Comparison of ENCODE assay signal across 9 mouse cellular contexts in the genomic region with DNA sequence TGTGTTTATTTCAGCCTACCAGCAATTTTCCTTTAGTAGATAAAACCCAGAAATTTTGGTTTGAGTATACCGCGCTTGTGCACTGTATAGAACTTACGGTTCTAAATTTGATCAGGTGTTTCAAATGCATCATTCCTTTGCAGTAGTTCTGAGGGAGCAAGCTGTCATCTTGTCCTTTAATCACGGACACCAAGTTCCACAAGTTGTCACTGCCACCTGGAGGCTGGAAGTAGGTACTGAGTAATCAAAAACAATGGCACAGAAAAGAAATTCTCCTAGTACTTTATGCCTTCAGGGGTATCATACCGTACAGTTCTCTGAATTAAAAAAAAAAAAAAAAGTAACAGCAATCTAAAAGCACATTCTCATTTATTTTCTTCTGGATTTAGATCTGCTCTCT.
A peak's percentile ranks its signal among the peaks of the same experiment; 100 is the strongest.
DNase-seq lines count a peak whose midpoint lies in the region; ATAC-seq and TF ChIP-seq lines count a peak whose summit lies in the region.
"Had no signal": no experiment of that assay in that cellular context is flagged by ENCODE, and none has a peak within 500 bp of the region (broad histone marks: within the 10 kb centered on the region; RNA-seq: fewer than 3 reads in every experiment).

No protein-coding gene starts in this region.

- TF ChIP-seq CTCF in brain, embryonic 14.5 days (IDR thresholded peaks at IDR 0.05; ENCODE audit: borderline replicate concordance, extremely low read depth, insufficient read depth, insufficient read length) = peak; percentile 65; the same call in 1 of the 2 replicates

- H3K27me3 ChIP-seq in hindbrain, embryonic 14.5 days (ENCODE audit: control insufficient read depth, insufficient read depth, low read length) = no peaks in the 10 kb centered on the region
- H3K27me3 ChIP-seq: neural tube, embryonic 13.5 days had no signal

- 39% methylated on average over 5 of the region's 5 CpGs for WGBS in hindbrain, embryonic 14.5 days

- no peak overlapping the region for H3K4me2 ChIP-seq in hindbrain, embryonic 14.5 days (replicated peaks)
- H3K4me2 ChIP-seq: neural tube, embryonic 13.5 days had no signal

- H3K36me3 ChIP-seq in hindbrain, embryonic 14.5 days (replicated peaks; ENCODE audit: control insufficient read depth, insufficient read depth) = no peaks in the 10 kb centered on the region
- H3K36me3 ChIP-seq: neural tube, embryonic 13.5 days had no signal

- H3K4me3 ChIP-seq in hindbrain, embryonic 14.5 days (replicated peaks; ENCODE audit: low read length) = no peak overlapping the region
- H3K4me3 ChIP-seq: neural tube, embryonic 13.5 days had no signal

- ATAC-seq in hindbrain, embryonic 14.5 days (ENCODE audit: low FRiP score) = peak; percentile 69; the same call in 1 of the 2 replicates

- H3K9me3 ChIP-seq in hindbrain, embryonic 14.5 days (ENCODE audit: control insufficient read depth, low read length) = no peaks in the 10 kb centered on the region
- H3K9me3 ChIP-seq: neural tube, embryonic 13.5 days had no signal

- H3K27ac ChIP-seq in hindbrain, embryonic 14.5 days = no peak overlapping the region
- H3K27ac ChIP-seq: neural tube, embryonic 13.5 days had no signal

- H3K4me1 ChIP-seq in hindbrain, embryonic 14.5 days (replicated peaks; ENCODE audit: control insufficient read depth, insufficient read depth, low read length) = no peaks in the 10 kb centered on the region
- H3K4me1 ChIP-seq: neural tube, embryonic 13.5 days had no signal

- DNase-seq in thymus, postnatal 0 days (ENCODE audit: low spot score) = peak; percentile 8
- DNase-seq in thymus, postnatal 10 days (ENCODE audit: low spot score in 2 of 2) = no peak
- peak; percentile 78 for DNase-seq in brain, embryonic 14.5 days (ENCODE audit: low read depth)
- peak; percentile 34 for DNase-seq in fibroblast of lung, adult 2 months (ENCODE audit: low read depth)
- DNase-seq in hindbrain, embryonic 14.5 days (ENCODE audit: low spot score) = peak; percentile 74
- DNase-seq in left cerebral cortex, adult 11 months (ENCODE audit: low spot score) = peak; percentile 29
- DNase-seq in mesoderm, embryonic 11.5 days (ENCODE audit: low read depth, low spot score) = peak; percentile 51
- DNase-seq in thymus, postnatal 25 days = peak; percentile 12

- H3K9ac ChIP-seq in hindbrain, embryonic 14.5 days = no peak overlapping the region
- H3K9ac ChIP-seq: neural tube, embryonic 13.5 days had no signal

- no peak for TF ChIP-seq POLR2A in brain, embryonic 14.5 days (IDR thresholded peaks at IDR 0.05; ENCODE audit: borderline replicate concordance, extremely low read depth, insufficient read depth, insufficient read length, poor library complexity, severe bottlenecking)

Comparison
In these comparisons a context has a peak if more than half of its experiments do, and no peak if none do; other contexts are left out.
1. DNase-seq: peak in thymus, postnatal 0 days (single experiment), brain, embryonic 14.5 days (single experiment), fibroblast of lung, adult 2 months (single experiment), hindbrain, embryonic 14.5 days (single experiment), left cerebral cortex, adult 11 months (single experiment), mesoderm, embryonic 11.5 days (single experiment) and thymus, postnatal 25 days (single experiment); none in thymus, postnatal 10 days (0 of 2).